Mouse (Mus musculus): ENCODE data around the gene Prdm1. TPM values are rescaled to one million over a fixed set of nuclear protein-coding genes. Genes with fewer than 3 reads are reported as not detected.
A peak's percentile ranks its signal among the peaks of the same experiment; 100 is the strongest.

Prdm1 gene
- polyA plus RNA-seq, 1 experiment from 2014 or later: 0.96 TPM

DNA sequence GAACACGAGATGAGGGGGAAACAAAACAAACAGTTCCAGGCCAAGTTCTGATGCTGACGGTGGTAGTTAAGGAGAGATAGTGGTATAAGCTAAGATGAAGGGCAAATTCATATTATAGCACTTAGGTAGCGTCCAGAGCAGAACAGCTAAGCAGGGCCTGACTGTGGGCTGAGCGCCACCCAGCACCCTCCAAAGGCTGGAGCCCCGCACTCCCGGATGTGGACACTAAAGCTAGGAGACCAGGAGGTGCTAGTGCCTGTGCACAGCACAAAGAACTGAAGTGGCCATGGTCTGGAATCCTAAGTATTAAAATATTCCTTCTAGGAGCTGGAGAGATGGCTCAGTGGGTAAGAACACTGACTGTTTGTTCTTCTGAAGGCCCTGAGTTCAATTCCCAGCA, 67.2 kb downstream of the Prdm1 start:
- ATAC-seq: no peak
- H3K36me3 ChIP-seq (ENCODE audit: control insufficient read depth, insufficient read depth): no peaks in the 10 kb centered on the region
- H3K27ac ChIP-seq (ENCODE audit: low read length): no peak overlapping the region
- WGBS: 86% methylated on average over 6 of the region's 6 CpGs
- H3K27me3 ChIP-seq (replicated peaks; ENCODE audit: control insufficient read depth, insufficient read depth, low read length): peaks cover 31% of the 10 kb centered on the region
- no peak overlapping the region for H3K9ac ChIP-seq (replicated peaks; ENCODE audit: low read depth, low read length)
- H3K9me3 ChIP-seq (ENCODE audit: control insufficient read depth, low read length): no peaks in the 10 kb centered on the region
- peaks cover 30% of the 10 kb centered on the region for H3K4me1 ChIP-seq (replicated peaks; ENCODE audit: control insufficient read depth, insufficient read depth, low read length)
- H3K4me2 ChIP-seq (ENCODE audit: low read length): no peak overlapping the region
- no peak overlapping the region for H3K4me3 ChIP-seq (replicated peaks; ENCODE audit: low read length)

DNA sequence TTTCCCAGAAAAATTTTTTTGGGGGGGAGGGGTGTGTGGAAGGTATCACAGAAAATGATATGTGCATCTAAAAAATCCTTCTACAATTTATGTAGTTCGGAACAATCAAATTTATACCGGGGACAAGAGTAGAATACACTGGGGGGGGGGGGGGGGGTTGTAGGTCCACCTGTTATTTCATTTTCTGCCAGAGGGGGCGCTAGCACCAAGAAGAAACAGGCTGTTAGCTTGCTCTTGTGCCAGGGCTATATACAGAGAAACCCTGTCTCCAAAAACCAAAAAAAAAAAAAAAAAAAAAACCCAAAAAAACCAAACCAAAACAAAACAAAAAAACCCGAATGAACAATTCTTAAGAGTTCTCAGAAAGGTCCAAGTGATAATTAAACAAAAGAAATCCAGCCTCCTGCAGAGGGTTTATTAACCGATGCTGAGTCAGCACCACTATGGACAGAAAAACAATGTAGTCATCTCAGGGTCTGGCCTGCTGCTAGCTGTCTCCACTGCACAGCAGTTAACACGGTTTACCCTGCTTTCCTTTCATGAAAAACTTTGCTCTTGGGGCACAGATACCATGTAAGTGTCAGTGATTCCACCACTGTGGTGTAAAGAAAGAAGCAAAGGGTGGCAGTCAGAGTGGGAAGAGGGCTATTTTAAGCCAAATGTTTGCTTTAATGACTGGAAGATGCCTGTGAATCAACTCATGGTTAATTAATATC, 68.0 kb downstream of the Prdm1 start:
- Histone ChIP-seq H3K36me3 (ENCODE audit: control insufficient read depth, insufficient read depth) (no peaks in the 10 kb centered on the region), H3K9ac (replicated peaks; ENCODE audit: low read depth, low read length) (no peak overlapping the region), H3K27ac (ENCODE audit: low read length) (no peak overlapping the region), H3K9me3 (ENCODE audit: control insufficient read depth, low read length) (no peaks in the 10 kb centered on the region), H3K4me1 (replicated peaks; ENCODE audit: control insufficient read depth, insufficient read depth, low read length) (peaks cover 30% of the 10 kb centered on the region), H3K4me3 (replicated peaks; ENCODE audit: low read length) (no peak overlapping the region), H3K4me2 (ENCODE audit: low read length) (no peak overlapping the region), H3K27me3 (replicated peaks; ENCODE audit: control insufficient read depth, insufficient read depth, low read length) (peaks cover 31% of the 10 kb centered on the region)
- WGBS: 19% methylated on average over 6 of the region's 6 CpGs
- ATAC-seq: no peak

DNA sequence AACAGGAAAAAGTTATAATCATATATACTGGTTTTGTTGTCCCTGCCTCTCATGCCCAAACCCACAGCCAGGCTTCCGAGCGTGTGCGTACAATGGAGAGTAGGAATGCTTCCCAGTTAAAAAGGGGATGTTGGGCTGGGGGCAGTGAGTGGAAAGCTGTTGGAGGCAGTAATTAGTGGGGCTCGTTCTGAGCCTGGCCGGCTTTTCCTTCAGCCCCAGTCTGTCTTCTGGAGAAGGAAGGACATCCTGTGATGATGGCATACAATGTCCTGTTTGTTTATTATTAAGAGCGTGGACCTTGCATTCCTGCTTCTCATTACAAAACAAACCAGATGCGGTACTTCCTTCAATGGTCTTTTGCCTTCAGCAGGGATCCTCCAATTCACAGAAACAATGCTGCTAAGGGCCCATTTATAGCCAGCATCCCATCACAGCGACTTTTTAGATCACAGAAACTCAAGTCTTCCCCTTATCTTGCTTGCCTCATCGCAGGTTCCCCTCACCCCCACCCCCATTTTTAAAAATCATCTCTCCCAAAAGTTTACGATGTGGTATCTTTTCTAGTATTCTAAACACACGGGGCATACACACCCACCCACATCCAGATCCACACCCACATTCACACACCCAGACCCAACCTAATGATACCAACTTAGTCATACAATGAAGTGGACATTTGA, 68.8 kb downstream of the Prdm1 start:
- peaks cover 30% of the 10 kb centered on the region for H3K4me1 ChIP-seq (replicated peaks; ENCODE audit: control insufficient read depth, insufficient read depth, low read length)
- no peak overlapping the region for H3K9ac ChIP-seq (replicated peaks; ENCODE audit: low read depth, low read length)
- peak overlapping the region; percentile 55 for H3K4me3 ChIP-seq (replicated peaks; ENCODE audit: low read length)
- peaks cover 30% of the 10 kb centered on the region for H3K27me3 ChIP-seq (replicated peaks; ENCODE audit: control insufficient read depth, insufficient read depth, low read length)
- H3K4me2 ChIP-seq (ENCODE audit: low read length): peak overlapping the region; percentile 78
- H3K36me3 ChIP-seq (ENCODE audit: control insufficient read depth, insufficient read depth): no peaks in the 10 kb centered on the region
- 0 out of 2 replicates have a peak, but pooled peaks have one; percentile 19 for ATAC-seq
- no peak overlapping the region for H3K27ac ChIP-seq (ENCODE audit: low read length)
- WGBS: 8% methylated on average over 11 of the region's 11 CpGs
- no peaks in the 10 kb centered on the region for H3K9me3 ChIP-seq (ENCODE audit: control insufficient read depth, low read length)

DNA sequence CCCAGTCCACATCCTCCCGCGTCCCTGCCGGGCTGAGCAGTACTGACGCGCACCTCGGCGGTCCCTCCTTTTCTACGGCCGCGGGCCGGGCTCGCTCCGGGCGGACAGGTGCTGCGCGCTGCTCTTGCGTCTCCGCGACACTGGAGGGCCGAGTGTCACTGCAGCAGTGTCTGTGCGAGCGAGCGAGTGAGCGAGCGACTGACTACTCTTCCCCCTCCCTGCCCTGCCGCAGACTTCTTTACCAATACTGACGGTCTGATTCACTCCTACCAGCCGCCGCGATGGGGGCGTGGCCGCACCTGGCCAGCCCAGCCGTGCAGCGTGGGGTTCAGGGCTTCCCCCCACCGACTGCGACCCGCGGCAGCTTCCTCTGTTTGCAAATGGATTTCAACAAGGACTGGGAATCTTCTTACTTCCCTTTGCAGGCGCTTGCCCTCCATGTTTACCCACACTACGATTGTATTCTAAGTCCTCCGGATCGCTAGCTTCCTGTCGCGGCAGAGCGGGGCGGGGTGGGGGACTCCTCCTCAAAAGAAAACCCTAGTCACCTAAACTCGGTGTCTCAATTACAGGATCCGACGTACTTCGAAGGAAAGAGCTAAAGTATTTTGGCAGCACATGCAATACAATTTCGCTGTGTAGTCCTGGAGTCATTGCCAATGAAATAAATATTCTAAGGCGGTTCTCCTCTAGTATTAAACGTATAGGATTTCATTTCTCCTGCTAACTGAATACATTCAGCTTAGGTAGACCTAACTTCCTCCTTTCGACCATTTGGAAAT, 69.6 kb downstream of the Prdm1 start:
- Histone ChIP-seq H3K9me3 (ENCODE audit: control insufficient read depth, low read length) (no peaks in the 10 kb centered on the region), H3K27ac (ENCODE audit: low read length) (no peak overlapping the region), H3K4me2 (ENCODE audit: low read length) (peak overlapping the region; percentile 78), H3K4me3 (replicated peaks; ENCODE audit: low read length) (peak overlapping the region; percentile 55), H3K4me1 (replicated peaks; ENCODE audit: control insufficient read depth, insufficient read depth, low read length) (peaks cover 30% of the 10 kb centered on the region), H3K36me3 (ENCODE audit: control insufficient read depth, insufficient read depth) (no peaks in the 10 kb centered on the region), H3K27me3 (replicated peaks; ENCODE audit: control insufficient read depth, insufficient read depth, low read length) (peaks cover 24% of the 10 kb centered on the region), H3K9ac (replicated peaks; ENCODE audit: low read depth, low read length) (peak overlapping the region; percentile 58)
- peak; percentile 88 for ATAC-seq
- under 1% methylated on average over 54 of the region's 54 CpGs for WGBS

DNA sequence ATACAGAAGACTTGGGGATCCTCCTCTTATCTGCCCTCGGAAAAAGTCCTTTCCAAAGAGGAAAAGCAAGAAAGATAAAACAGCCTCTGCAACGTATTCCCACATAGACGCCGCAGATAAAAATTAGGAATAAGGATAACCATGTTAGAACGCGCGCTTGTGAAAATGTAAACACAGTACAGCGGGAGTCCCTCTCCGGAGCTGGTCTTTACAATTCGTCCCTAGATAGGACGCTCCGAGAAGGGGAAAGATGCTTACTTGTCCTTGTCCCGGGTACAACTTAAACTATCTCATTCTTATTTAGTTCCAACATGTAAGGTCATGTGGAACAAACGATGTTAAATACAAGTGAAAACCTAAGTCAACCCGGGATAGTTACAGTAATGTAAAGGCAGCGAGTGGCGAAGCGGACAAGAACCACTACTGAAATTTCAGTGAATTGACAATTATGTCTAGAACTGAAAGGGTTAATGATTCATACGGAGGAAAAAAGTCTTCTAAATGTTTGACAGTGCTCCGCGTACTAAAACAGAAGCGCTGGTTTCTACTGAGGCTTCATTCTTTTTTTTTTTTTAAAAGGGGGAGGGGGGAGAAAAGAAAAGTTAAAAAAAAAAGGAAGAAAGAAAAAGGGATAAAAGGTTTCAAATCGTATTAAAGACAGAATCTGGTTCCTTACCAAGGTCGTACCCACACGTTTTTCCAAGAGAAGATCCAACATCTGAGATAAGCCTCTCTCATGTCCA, 70.3 kb downstream of the Prdm1 start:
- no peak for ATAC-seq
- H3K36me3 ChIP-seq (ENCODE audit: control insufficient read depth, insufficient read depth): no peaks in the 10 kb centered on the region
- peak overlapping the region; percentile 58 for H3K9ac ChIP-seq (replicated peaks; ENCODE audit: low read depth, low read length)
- no peak overlapping the region for H3K27ac ChIP-seq (ENCODE audit: low read length)
- H3K9me3 ChIP-seq (ENCODE audit: control insufficient read depth, low read length): no peaks in the 10 kb centered on the region
- 1% methylated on average over 25 of the region's 25 CpGs for WGBS
- H3K27me3 ChIP-seq (replicated peaks; ENCODE audit: control insufficient read depth, insufficient read depth, low read length): peaks cover 23% of the 10 kb centered on the region
- peak overlapping the region; percentile 78 for H3K4me2 ChIP-seq (ENCODE audit: low read length)
- H3K4me1 ChIP-seq (replicated peaks; ENCODE audit: control insufficient read depth, insufficient read depth, low read length): peaks cover 30% of the 10 kb centered on the region
- H3K4me3 ChIP-seq (replicated peaks; ENCODE audit: low read length): peak overlapping the region; percentile 55

DNA sequence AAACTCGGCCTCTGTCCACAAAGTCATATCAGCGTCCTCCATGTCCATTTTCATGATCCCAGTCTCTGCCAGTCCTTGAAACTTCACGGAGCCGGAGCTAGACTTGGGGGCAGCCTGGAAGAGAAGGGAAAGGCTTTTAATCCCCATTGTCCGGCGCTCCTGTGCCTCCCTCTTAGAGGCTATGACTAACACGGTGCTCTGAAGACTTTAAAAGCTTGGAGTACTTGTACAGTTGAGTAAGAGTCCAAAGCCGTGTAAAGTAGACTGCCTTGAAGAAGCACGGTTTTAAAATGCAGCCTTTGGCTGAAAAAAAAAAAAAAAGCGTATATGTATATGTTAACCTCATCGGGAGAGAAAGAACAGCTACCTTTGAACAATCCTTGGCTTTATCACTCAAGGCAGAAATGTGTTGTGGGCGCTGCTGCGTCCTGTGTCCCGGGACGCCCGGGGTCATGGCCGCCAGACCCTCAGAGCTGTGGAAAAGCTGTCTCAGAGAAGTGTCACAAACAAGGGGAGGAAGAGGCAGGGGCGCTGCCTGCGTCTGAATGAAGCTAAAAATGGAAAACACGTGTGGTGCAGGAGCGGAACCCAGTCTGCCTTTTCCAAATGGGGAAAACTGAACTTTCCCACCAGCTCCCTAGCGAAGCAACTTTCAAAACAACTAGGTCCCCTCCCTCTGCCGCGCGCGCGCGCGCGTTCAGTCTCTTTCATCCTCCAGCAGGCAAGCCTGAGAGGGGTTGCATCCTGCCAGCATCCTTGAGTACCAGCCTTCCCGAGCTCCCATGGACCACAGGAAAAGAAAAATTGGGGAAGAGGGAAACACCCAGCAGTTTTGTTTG, 71.3 kb downstream of the Prdm1 start:
- ATAC-seq: no peak
- WGBS: 1% methylated on average over 31 of the region's 31 CpGs
- Histone ChIP-seq H3K4me3 (replicated peaks; ENCODE audit: low read length) (peak overlapping the region; percentile 55), H3K4me2 (ENCODE audit: low read length) (peak overlapping the region; percentile 78), H3K27ac (ENCODE audit: low read length) (no peak overlapping the region), H3K9me3 (ENCODE audit: control insufficient read depth, low read length) (no peaks in the 10 kb centered on the region), H3K4me1 (replicated peaks; ENCODE audit: control insufficient read depth, insufficient read depth, low read length) (peaks cover 30% of the 10 kb centered on the region), H3K36me3 (ENCODE audit: control insufficient read depth, insufficient read depth) (no peaks in the 10 kb centered on the region), H3K27me3 (replicated peaks; ENCODE audit: control insufficient read depth, insufficient read depth, low read length) (peaks cover 23% of the 10 kb centered on the region), H3K9ac (replicated peaks; ENCODE audit: low read depth, low read length) (no peak overlapping the region)

DNA sequence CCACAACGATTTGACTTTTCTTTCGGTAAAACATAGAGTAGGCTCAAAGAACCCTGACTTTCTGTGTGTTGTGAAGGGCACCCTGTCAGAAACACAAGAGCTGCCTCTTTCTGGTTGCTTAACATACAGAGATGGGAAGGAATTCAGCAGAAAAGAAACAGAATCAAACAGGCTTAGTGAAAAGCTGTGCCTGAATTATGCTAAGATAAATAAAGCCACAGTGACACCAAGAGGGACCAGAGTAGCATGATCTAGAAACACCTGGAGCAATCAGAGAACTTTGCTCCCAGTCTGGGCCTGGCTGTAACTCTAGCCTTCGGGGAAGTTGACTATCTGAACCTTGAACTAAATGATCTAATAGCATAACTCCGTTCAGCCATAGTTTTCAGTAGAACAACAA, 73.5 kb downstream of the Prdm1 start:
- 83% methylated on average over 4 of the region's 4 CpGs for WGBS

DNA sequence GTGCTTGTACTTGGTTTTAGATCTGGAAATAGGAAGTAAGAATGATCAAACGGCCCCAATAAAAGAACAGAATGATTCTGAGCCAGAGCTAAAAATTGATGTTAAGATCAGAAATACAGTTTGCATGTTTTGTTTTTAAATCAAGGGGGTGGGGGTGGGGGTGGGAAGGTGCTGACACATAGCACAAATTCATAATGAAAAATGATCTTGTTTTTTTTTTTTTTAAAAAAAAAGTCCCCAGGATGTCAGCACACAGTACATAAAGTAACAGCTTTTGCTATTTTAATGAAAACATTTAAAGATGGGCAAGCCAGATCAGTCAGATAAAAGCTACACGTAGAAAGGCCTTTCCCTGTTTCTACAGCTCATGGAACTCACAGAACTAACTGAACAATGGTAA, 74.2 kb downstream of the Prdm1 start:
- Histone ChIP-seq H3K4me3 (replicated peaks; ENCODE audit: low read length) (no peak overlapping the region), H3K9me3 (ENCODE audit: control insufficient read depth, low read length) (no peaks in the 10 kb centered on the region), H3K9ac (replicated peaks; ENCODE audit: low read depth, low read length) (no peak overlapping the region), H3K4me1 (replicated peaks; ENCODE audit: control insufficient read depth, insufficient read depth, low read length) (peaks cover 25% of the 10 kb centered on the region), H3K27ac (ENCODE audit: low read length) (no peak overlapping the region), H3K4me2 (ENCODE audit: low read length) (no peak overlapping the region), H3K36me3 (ENCODE audit: control insufficient read depth, insufficient read depth) (no peaks in the 10 kb centered on the region), H3K27me3 (replicated peaks; ENCODE audit: control insufficient read depth, insufficient read depth, low read length) (peaks cover 23% of the 10 kb centered on the region)
- ATAC-seq: no peak
- WGBS: 82% methylated on average over 2 of the region's 2 CpGs

More for the DNA sequence above, 73.5 kb downstream of the Prdm1 start:
- H3K4me2 ChIP-seq (ENCODE audit: low read length): no peak overlapping the region
- H3K36me3 ChIP-seq (ENCODE audit: control insufficient read depth, insufficient read depth): no peaks in the 10 kb centered on the region
- peaks cover 30% of the 10 kb centered on the region for H3K4me1 ChIP-seq (replicated peaks; ENCODE audit: control insufficient read depth, insufficient read depth, low read length)
- peaks cover 23% of the 10 kb centered on the region for H3K27me3 ChIP-seq (replicated peaks; ENCODE audit: control insufficient read depth, insufficient read depth, low read length)
- no peaks in the 10 kb centered on the region for H3K9me3 ChIP-seq (ENCODE audit: control insufficient read depth, low read length)
- H3K9ac ChIP-seq (replicated peaks; ENCODE audit: low read depth, low read length): no peak overlapping the region
- no peak overlapping the region for H3K27ac ChIP-seq (ENCODE audit: low read length)
- no peak for ATAC-seq
- H3K4me3 ChIP-seq (replicated peaks; ENCODE audit: low read length): no peak overlapping the region

Data from forebrain, embryonic 16.5 days (tissue).